Mouse (Mus musculus) forebrain, embryonic 14.5 days (tissue): ENCODE results near the gene Trappc1. TPM values are rescaled to one million over a fixed set of nuclear protein-coding genes. Genes with fewer than 3 reads are reported as not detected.
A peak's percentile ranks its signal among the peaks of the same experiment; 100 is the strongest.

ENCODE experiments used
- ATAC-seq: fragments of 200-750 bp; cut with Nextera tagmentation; 2 replicates; pipeline ENCODE4 v1.8.0; 2017; ENCODE audit warnings: mild to moderate bottlenecking, moderate library complexity
- DNase-seq: peaks from one replicate; pipeline ENCODE4 v3.0.0-alpha.2; 2015; ENCODE audit warnings: low spot score
- H3K27ac ChIP-seq: fragments of 300-500 bp; sonication (generic); 2 replicates; pipeline ENCODE4 v1.5.1; 2014; ENCODE audit warnings: low read depth, mild to moderate bottlenecking, control low read depth, low read length, moderate library complexity
- H3K27me3 ChIP-seq: fragments of 300-500 bp; sonication (generic); replicated peaks from 2 replicates; pipeline ENCODE4 v1.6.1; 2014; ENCODE audit warnings: low read length, control low read depth, mixed read lengths; ENCODE audit not compliant: control insufficient read depth, insufficient read depth
- H3K36me3 ChIP-seq: fragments of 300-500 bp; sonication (generic); 2 replicates; pipeline ENCODE4 v1.6.1; 2014; ENCODE audit warnings: low read length, control low read depth; ENCODE audit not compliant: control insufficient read depth, insufficient read depth
- H3K4me1 ChIP-seq: fragments of 300-500 bp; sonication (generic); 2 replicates; pipeline ENCODE4 v1.6.1; 2014; ENCODE audit warnings: antibody characterized with exemption, low read length, control low read depth; ENCODE audit not compliant: control insufficient read depth, insufficient read depth
- H3K4me2 ChIP-seq: fragments of 300-500 bp; sonication (generic); 2 replicates; pipeline ENCODE4 v1.6.1; 2014; ENCODE audit warnings: mild to moderate bottlenecking, control low read depth, low read length
- H3K4me3 ChIP-seq: fragments of 300-500 bp; sonication (generic); 2 replicates; pipeline ENCODE4 v1.5.1; 2014; ENCODE audit warnings: low read depth, low read length, control low read depth
- H3K9ac ChIP-seq: fragments of 300-500 bp; sonication (generic); 2 replicates; pipeline ENCODE4 v1.6.1; 2014; ENCODE audit warnings: mild to moderate bottlenecking, low read length, control low read depth, moderate library complexity
- H3K9me3 ChIP-seq: fragments of 300-500 bp; sonication (generic); replicated peaks from 2 replicates; pipeline ENCODE4 v1.6.1; 2016; ENCODE audit warnings: low read length, control low read depth, mixed read lengths; ENCODE audit not compliant: control insufficient read depth
- WGBS: fragments of 180-500 bp; shearing (Covaris S2); extraction: QIAGEN DNeasy Blood & Tissue Kit; methylation state at CpG from one replicate; pipeline ENCODE4 v1.1.7; 2014; 5-methylcytosine and 5-hydroxymethylcytosine counted together
- polyA plus RNA-seq: library from polyadenylated mRNA; unstranded; fragments of >200 nt; fragmentation: Nextera tagmentation; extraction: Ambion mirVana; gene quantifications from 2 replicates; pipeline ENCODE4 v1.2.1, GENCODE M21; 2014

The Trappc1 gene
- polyA plus RNA-seq: 188 and 243 TPM in 2 replicates

DNA sequence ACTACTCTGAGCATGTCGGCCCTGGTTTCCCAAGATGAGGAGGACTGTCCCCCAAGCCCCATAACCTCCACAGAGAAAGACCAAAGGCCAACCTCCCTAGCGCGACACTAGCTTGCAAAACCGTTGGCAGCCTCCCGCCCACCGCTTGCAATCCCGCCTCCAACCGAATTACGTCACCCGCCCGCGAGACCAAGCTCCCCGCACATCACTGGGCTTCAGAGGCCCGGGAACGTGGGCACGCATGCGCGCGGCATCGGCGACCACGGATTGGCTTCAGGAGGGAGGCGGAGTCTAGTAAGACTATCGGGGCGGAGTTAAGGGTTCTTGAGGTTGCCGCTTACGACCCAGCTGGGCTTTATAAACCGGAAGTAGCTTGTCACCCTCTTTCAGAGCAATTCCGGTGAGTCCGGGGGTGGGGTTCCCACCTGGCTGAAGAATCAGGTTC lies at the start of gene Trappc1, which contains the start of gene Cntrob:
TSS of gene Trappc1 (plus strand) at position 314 of the 445 bp plus-strand sequence.
TSS of gene Cntrob (minus strand) at position 109 of the 445 bp plus-strand sequence.
- H3K9ac ChIP-seq: peak within 1 kb of the TSS; percentile 74
- ATAC-seq (peak; percentile 94), DNase-seq (peak; percentile 99)
- peak within 1 kb of the TSS; percentile 82 for H3K27ac ChIP-seq
- H3K4me3 ChIP-seq: peak within 1 kb of the TSS; percentile 55
- H3K4me1 ChIP-seq: peaks cover 31% of the 10 kb centered on the region
- whole genome bisulfite sequencing: under 1% methylated on average over 30 of the region's 30 CpGs
- peak within 1 kb of the TSS; percentile 69 for H3K4me2 ChIP-seq
- H3K36me3 ChIP-seq: peaks cover 18% of the 10 kb centered on the region
- no peaks in the 10 kb centered on the region for H3K27me3 ChIP-seq
- H3K9me3 ChIP-seq: no peaks in the 10 kb centered on the region

DNA sequence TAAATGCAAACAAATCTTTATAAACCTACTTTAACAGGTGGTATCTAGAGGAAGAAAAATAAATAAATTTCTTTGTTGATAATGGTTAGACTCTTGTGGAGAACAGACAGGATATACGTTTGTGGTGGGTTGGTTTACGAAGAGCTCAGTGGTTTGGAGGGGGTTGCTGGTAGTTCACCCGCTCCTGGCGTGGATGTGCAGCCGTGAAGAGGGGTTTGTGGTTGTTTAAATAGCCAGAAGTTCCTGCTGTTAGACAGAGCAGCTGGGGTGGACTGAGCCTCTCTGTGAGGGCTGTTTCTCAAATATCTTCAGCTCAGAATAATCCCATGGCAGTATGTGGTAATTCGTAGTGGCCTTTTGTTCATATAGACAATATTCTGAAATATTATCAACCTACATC lies 48.1 kb upstream of the Trappc1 start:
- no peaks in the 10 kb centered on the region for H3K9me3 ChIP-seq
- H3K4me3 ChIP-seq: no peak overlapping the region
- DNase-seq (no peak), ATAC-seq (no peak)
- no peak overlapping the region for H3K27ac ChIP-seq
- H3K27me3 ChIP-seq: no peaks in the 10 kb centered on the region
- no peak overlapping the region for H3K4me2 ChIP-seq
- no peaks in the 10 kb centered on the region for H3K36me3 ChIP-seq
- WGBS: 78% methylated on average over 6 of the region's 6 CpGs
- H3K9ac ChIP-seq: no peak overlapping the region
- no peaks in the 10 kb centered on the region for H3K4me1 ChIP-seq

DNA sequence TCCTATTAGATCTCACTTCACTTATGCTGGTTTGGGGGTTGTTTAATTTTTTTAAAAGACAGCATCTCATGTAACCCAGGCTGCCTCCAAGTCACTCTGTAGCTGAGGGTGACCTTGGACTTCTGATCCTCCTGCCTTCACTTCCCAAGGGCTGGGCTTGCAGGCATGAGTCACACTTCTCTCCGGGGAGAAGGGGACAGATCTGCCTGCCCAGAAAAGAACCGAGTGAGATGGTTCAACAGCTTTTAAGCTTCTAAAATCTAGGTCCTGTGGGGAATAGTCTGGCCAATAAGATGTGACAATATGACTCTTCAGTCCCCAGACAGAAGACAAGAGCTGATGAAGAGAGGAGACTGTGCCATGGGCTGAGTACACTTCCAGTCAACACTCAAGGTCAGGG lies 47.7 kb upstream of the Trappc1 start:
- no peak for DNase-seq
- ATAC-seq: no peak
- Histone ChIP-seq H3K9ac (no peak overlapping the region), H3K9me3 (no peaks in the 10 kb centered on the region), H3K4me2 (no peak overlapping the region), H3K27me3 (no peaks in the 10 kb centered on the region), H3K4me1 (no peaks in the 10 kb centered on the region), H3K36me3 (no peaks in the 10 kb centered on the region), H3K4me3 (no peak overlapping the region), H3K27ac (no peak overlapping the region)
- WGBS: 89% methylated on average over 2 of the region's 2 CpGs

DNA sequence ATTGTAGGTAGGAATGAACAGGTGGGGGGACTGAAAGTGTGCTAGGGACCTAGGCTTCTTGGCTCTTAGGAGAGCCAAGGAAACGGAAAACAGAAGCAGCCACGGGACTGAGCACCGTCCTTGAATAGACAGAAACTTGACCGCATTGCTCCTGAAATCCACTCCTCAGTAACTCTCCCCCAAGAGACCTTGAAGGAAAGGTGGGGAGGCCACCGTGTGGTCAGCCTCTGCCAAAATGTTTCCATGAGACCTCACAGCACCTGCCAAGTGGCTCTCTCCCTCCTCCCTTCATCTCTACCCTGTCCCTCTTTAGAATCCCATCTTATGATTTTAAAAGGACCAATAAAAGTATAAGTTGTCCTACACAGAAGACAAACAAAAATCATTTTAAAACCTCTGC lies 46.5 kb upstream of the Trappc1 start:
- H3K27ac ChIP-seq: no peak overlapping the region
- WGBS: 67% methylated on average over 5 of the region's 5 CpGs
- no peak for ATAC-seq

DNA sequence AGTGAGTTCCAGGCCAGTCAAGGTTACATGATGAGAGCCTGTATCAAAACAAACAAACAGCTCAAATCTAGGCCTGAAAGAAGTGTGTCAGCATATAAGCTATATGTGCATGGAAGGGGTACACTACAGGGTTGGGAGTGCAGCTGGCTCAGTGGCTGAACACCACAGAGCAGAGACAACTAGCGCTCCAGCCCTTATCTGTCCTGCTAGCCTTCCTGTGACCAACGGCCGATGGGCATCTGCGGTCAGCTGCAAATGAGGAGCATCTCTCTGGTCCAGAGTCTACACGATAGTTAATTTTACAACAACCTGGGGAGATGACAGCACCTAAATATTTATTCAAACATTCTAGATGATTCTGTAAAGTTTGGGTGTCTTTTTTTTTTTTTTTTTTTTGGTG lies 32.7 kb upstream of the Trappc1 start:
- ATAC-seq (no peak), DNase-seq (no peak)
- Histone ChIP-seq H3K4me2 (no peak overlapping the region), H3K36me3 (no peaks in the 10 kb centered on the region), H3K9me3 (no peaks in the 10 kb centered on the region), H3K4me3 (no peak overlapping the region), H3K4me1 (no peaks in the 10 kb centered on the region), H3K27ac (no peak overlapping the region), H3K9ac (no peak overlapping the region), H3K27me3 (no peaks in the 10 kb centered on the region)
- WGBS: 97% methylated on average over 5 of the region's 5 CpGs

More for the DNA sequence above, 46.5 kb upstream of the Trappc1 start:
- Histone ChIP-seq H3K4me2 (no peak overlapping the region), H3K27me3 (no peaks in the 10 kb centered on the region), H3K9me3 (no peaks in the 10 kb centered on the region), H3K9ac (no peak overlapping the region), H3K4me3 (no peak overlapping the region), H3K36me3 (no peaks in the 10 kb centered on the region), H3K4me1 (no peaks in the 10 kb centered on the region)
- DNase-seq: no peak

DNA sequence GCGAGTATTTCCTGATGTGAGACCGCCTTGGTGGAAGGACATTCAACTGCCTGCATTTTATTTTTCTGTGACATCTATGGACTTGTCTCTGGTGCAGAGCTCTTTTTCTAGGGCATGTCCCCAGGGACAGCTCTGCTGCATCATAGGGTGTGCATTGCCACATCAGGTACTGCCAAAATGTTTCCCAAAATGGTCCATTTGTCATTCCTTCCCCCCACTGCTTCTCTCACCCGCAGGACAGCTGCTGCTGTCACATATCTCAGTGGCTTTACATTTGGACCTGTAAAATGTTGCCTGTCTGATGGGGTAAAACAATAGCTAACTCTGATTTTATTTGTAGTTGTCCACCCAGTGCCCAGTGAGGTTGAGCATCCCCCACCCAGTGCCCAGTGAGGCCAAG lies 28.5 kb upstream of the Trappc1 start:
- H3K9ac ChIP-seq: no peak overlapping the region
- ATAC-seq (no peak), DNase-seq (no peak)
- H3K9me3 ChIP-seq: no peaks in the 10 kb centered on the region
- no peak overlapping the region for H3K27ac ChIP-seq
- H3K36me3 ChIP-seq: peaks cover 30% of the 10 kb centered on the region
- H3K4me2 ChIP-seq: no peak overlapping the region
- H3K4me1 ChIP-seq: no peaks in the 10 kb centered on the region
- no peaks in the 10 kb centered on the region for H3K27me3 ChIP-seq
- no peak overlapping the region for H3K4me3 ChIP-seq
- WGBS: 91% methylated on average over 3 of the region's 3 CpGs

DNA sequence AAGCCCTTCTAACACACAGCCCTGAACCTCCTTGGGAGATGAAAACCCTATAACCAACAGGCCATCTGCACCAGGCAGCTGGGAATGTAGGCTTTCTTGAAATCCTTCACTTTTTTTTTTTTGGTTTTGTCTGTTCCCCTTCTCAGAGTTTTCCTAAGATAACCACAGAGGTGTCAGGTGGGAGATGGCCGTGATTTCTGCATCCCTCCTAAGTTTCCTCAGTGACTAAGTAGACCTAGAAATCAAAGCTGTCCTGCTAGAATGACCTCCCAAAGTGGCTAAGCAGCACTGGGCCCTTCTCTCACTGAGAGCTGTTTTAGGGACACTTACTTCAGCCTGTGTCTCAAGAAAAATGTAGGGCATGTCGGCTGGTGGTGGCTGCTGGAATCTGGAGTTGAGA lies 26.0 kb upstream of the Trappc1 start:
- DNase-seq: no peak
- H3K4me2 ChIP-seq: no peak overlapping the region
- no peaks in the 10 kb centered on the region for H3K4me1 ChIP-seq
- no peak overlapping the region for H3K4me3 ChIP-seq
- 88% methylated on average over 2 of the region's 2 CpGs for WGBS
- H3K27ac ChIP-seq: no peak overlapping the region
- H3K36me3 ChIP-seq: peaks cover 51% of the 10 kb centered on the region
- no peak overlapping the region for H3K9ac ChIP-seq
- no peak for ATAC-seq
- no peaks in the 10 kb centered on the region for H3K27me3 ChIP-seq
- H3K9me3 ChIP-seq: no peaks in the 10 kb centered on the region

DNA sequence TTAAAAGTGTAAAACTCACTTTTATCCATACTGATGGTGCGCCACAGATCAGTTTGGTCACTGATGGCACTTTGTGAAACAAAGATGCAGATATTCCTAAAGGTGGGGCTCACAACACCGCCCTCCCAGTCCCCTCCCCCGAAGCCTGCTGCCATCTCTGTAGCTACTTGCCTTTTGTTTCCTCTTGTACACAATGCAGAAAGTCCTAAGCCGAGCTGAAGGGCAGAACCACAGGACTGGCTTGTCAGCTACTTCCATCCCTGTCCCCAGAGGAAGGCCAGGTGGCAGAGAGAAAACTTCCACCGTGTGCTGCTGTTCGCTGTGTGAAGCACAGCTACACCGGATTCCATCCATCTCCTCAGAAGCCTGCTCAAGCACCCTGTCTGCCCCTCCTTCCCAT lies 25.5 kb upstream of the Trappc1 start:
- H3K9me3 ChIP-seq: no peaks in the 10 kb centered on the region
- no peak overlapping the region for H3K4me3 ChIP-seq
- no peaks in the 10 kb centered on the region for H3K4me1 ChIP-seq
- ATAC-seq (no peak), DNase-seq (no peak)
- WGBS: 65% methylated on average over 7 of the region's 7 CpGs
- H3K9ac ChIP-seq: no peak overlapping the region
- no peak overlapping the region for H3K4me2 ChIP-seq
- H3K27ac ChIP-seq: no peak overlapping the region
- no peaks in the 10 kb centered on the region for H3K27me3 ChIP-seq
- peaks cover 55% of the 10 kb centered on the region for H3K36me3 ChIP-seq

DNA sequence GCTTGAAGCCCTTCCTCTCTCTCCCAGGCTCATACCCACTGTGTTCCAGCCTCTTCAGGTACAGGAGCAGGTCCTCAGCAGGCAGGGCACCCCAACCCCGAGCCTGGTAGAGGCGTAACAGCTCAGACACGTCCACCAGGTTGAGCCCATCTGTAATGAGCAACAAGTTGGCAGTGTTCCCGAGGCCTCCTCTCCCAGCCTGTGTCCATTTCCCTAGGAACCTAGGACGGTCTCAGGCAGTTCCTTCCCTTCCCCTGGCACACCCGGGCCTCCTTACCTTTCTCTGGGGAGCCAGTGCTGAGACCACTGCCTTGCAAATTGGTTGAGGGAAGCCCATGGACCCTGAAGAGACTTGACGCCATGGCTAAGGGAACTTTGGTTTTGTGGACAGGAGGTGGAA lies 21.0 kb upstream of the Trappc1 start:
- no peaks in the 10 kb centered on the region for H3K9me3 ChIP-seq
- no peaks in the 10 kb centered on the region for H3K27me3 ChIP-seq
- 79% methylated on average over 7 of the region's 7 CpGs for WGBS
- no peak for ATAC-seq
- no peaks in the 10 kb centered on the region for H3K4me1 ChIP-seq
- peaks cover 90% of the 10 kb centered on the region for H3K36me3 ChIP-seq
- no peak overlapping the region for H3K4me3 ChIP-seq
- no peak overlapping the region for H3K9ac ChIP-seq
- H3K4me2 ChIP-seq: no peak overlapping the region
- DNase-seq: no peak
- H3K27ac ChIP-seq: no peak overlapping the region
